Mouse (Mus musculus) common myeloid progenitor, adult 5-6 weeks (primary cell): Measurements from ENCODE around the gene Rbms3. TPM values are rescaled to one million over a fixed set of nuclear protein-coding genes. Genes with fewer than 3 reads are reported as not detected.
A peak's percentile ranks its signal among the peaks of the same experiment; 100 is the strongest.

Experiments used
- ATAC-seq: replicated peaks from 2 replicates; pipeline ENCODE4 v1.8.0; 2016; ENCODE audit warnings: low read depth, mild to moderate bottlenecking, moderate TSS enrichment, inconsistent platforms; ENCODE audit not compliant: poor library complexity, severe bottlenecking
- total RNA-seq: library from RNA; stranded (forward); fragments of 200-1000, 187-1606 nt; gene quantifications from 2 replicates; pipeline ENCODE4 v1.2.3, GENCODE M21; 2017

The Rbms3 gene
- total RNA-seq, 1 experiment from 2014 or later, result not detected

- ATAC-seq, result no peak
Measured at GRCm38 (mm10) chr9:117200067-117200658, 429.6 kb downstream of the Rbms3 start.

GRCm38 (mm10) chr9:117197531-117197930 is 432.2 kb downstream of the Rbms3 start:
- no peak for ATAC-seq

GRCm38 (mm10) chr9:117192565-117193540 is 436.9 kb downstream of the Rbms3 start:
- no peak for ATAC-seq

- no peak for ATAC-seq
Measured at GRCm38 (mm10) chr9:117192093-117192492, 437.6 kb downstream of the Rbms3 start.

GRCm38 (mm10) chr9:117188406-117188805 is 441.3 kb downstream of the Rbms3 start:
- ATAC-seq, result no peak

GRCm38 (mm10) chr9:117187116-117188034 is 442.3 kb downstream of the Rbms3 start:
- no peak for ATAC-seq

GRCm38 (mm10) chr9:117180658-117181057 is 449.1 kb downstream of the Rbms3 start:
- ATAC-seq, result no peak

- ATAC-seq, result no peak
Measured at GRCm38 (mm10) chr9:117178366-117178765, 451.3 kb downstream of the Rbms3 start.

- ATAC-seq, result no peak
Measured at GRCm38 (mm10) chr9:117172526-117172925, 457.2 kb downstream of the Rbms3 start.

GRCm38 (mm10) chr9:117169196-117169595 is 460.5 kb downstream of the Rbms3 start:
- ATAC-seq, result no peak

GRCm38 (mm10) chr9:117163143-117163542 is 466.6 kb downstream of the Rbms3 start:
- no peak for ATAC-seq

GRCm38 (mm10) chr9:117161150-117161549 is 468.6 kb downstream of the Rbms3 start:
- ATAC-seq, result no peak

- ATAC-seq, result no peak
Measured at GRCm38 (mm10) chr9:117156330-117156905, 473.3 kb downstream of the Rbms3 start.

- no peak for ATAC-seq
Measured at GRCm38 (mm10) chr9:117154590-117154989, 475.1 kb downstream of the Rbms3 start.

- 0 out of 2 replicates have a peak, but pooled peaks have one; percentile 32 for ATAC-seq
Measured at GRCm38 (mm10) chr9:117153686-117154274, 475.9 kb downstream of the Rbms3 start.

GRCm38 (mm10) chr9:117151951-117152350 is 477.8 kb downstream of the Rbms3 start:
- no peak for ATAC-seq

- ATAC-seq, result no peak
Measured at GRCm38 (mm10) chr9:117144057-117144723, 485.5 kb downstream of the Rbms3 start.

GRCm38 (mm10) chr9:117139971-117140370 is 489.7 kb downstream of the Rbms3 start:
- no peak for ATAC-seq

GRCm38 (mm10) chr9:117136410-117136809 is 493.3 kb downstream of the Rbms3 start:
- ATAC-seq, result peak; percentile 69
